Mouse (Mus musculus) regulatory T cell (primary cell): Measurements from ENCODE around the gene Tma7.

Experiments used
- in situ Hi-C: fragments of 300-600 bp; cut with MboI, MseI; formaldehyde crosslinking; loops from one replicate; pipeline ENCODE4 v1.15.1; 2025; ENCODE audit warnings: high pct_unique_total_duplicates

Gene Tma7

GRCm38 (mm10) chr9:109103250-109103649 is 20.9 kb upstream of the Tma7 start:
- in situ Hi-C loops: loop anchor here (10.0 kb wide), 1 partner anchor 1082 kb away; no protein-coding TSS in a partner anchor

DNA sequence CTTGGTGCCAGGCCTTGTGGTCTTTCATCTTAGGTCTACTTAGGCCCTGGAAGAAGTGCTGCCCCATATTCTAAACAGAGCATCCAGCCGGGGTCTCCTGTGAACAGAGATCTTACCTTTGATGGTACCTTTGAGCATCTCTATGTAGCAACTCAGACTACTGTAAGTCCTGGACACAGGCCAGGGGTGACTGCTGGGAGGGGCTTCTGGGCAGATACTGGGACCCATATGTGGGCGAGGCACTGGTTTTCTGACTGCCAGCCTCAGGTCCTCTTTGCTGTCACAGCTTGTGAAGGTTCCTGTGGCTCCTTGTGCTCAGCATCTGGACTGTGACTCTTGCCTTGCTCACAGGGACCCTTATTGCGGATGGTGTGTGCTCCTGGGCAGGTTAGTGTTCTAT is 20.2 kb upstream of the Tma7 start:
- in situ Hi-C loops: loop anchor here (10.0 kb wide), 1 partner anchor 1082 kb away; no protein-coding TSS in a partner anchor

GRCm38 (mm10) chr9:109101933-109102445 is 19.6 kb upstream of the Tma7 start:
- in situ Hi-C loops: loop anchor here (10.0 kb wide), 1 partner anchor 1083 kb away; no protein-coding TSS in a partner anchor

- in situ Hi-C loops: loop anchor here (10.0 kb wide), 1 partner anchor 1084 kb away; no protein-coding TSS in a partner anchor
Observed at GRCm38 (mm10) chr9:109100307-109100928, 18.0 kb upstream of the Tma7 start.

DNA sequence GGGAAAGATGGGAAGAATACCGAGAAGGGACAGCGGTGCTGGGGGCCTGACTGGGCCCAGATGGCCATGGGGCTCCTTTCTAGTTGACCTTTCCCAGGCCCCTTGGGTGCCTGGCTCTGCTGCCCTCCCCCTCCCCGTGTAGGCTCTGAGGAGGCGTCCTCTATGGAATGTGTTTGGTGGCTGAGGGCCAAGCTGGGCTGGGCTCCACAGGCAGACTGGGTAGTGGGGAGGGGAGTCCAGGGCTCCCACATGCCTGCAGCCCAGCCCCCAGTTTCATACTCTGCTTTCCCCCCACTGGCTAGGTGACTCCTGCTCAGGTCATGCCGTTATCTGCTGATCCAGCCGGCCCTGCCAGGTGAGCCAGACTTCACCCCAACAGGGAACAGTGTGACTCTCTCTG is 16.6 kb upstream of the Tma7 start:
- in situ Hi-C loops: loop anchor here (10.0 kb wide), 1 partner anchor 244 kb away; the partner anchor contains the start of gene Slc26a6

DNA sequence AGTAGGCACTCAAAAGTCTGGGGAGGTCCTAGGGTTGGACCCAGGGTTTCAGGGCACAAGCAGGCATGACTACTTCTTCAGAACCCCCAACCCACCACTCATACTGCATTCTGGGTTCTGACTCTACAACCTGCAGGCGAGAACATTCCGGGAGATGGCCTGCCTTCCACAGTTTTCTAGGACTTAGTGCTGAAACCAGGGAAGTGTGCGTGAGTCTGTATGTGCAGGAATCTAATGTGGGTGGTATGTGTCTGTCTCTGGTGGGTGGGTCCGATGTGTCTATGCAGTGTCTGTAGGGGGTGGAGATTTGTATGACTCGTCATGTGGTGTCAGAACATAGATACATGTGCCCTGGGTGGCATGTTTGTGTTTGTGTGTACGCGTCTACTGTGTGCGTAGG is 16.0 kb upstream of the Tma7 start:
- in situ Hi-C loops: loop anchor here (10.0 kb wide), 1 partner anchor 244 kb away; the partner anchor contains the start of gene Slc26a6

- in situ Hi-C loops: loop anchor here (10.0 kb wide), 1 partner anchor 243 kb away; the partner anchor contains the start of gene Slc26a6
Observed at GRCm38 (mm10) chr9:109097831-109098230, 15.4 kb upstream of the Tma7 start.

GRCm38 (mm10) chr9:109097291-109097690 is 14.9 kb upstream of the Tma7 start:
- in situ Hi-C loops: loop anchor here (10.0 kb wide), 1 partner anchor 242 kb away; the partner anchor contains the start of gene Slc26a6

DNA sequence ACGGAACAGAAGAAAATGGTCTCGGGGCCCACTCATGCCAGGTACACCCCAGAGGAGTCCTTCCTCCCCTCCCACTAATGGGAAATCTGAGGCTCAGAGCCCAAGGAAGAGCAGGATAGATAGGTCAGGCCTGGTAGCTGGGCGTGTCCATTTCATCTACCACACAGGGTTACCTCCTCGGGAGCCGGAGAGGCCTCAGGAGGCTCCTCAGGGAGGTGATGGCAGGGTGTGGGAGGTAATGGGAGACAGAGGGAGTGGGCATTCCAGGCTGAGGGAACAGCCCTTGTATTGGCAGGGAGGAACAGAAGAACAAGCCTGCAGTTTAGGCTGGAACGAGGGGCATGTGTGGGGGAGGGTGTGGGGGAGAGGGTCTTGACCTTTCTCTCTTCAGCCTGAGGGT is 14.5 kb upstream of the Tma7 start:
- in situ Hi-C loops: loop anchor here (10.0 kb wide), 1 partner anchor 242 kb away; the partner anchor contains the start of gene Slc26a6

DNA sequence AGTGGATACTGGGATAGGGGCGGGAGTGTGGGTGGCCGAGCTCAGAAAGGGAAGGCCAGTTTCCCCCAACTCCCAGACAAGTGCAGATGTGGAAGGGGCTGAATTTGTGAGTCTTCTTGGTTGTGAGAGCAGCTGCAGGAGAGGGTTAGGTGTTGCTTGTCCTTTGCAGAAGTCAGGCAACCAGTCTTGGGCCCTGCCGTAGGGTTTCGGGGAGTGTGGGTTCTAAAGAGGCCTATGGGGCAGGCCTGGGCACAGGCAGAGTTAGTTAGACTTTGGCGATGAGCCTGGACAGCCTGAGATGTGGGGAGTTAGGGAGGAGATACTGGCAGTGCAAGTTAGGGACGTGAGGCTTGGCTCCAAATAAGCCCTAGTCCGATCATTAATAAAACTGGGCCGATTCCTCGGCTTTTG is 13.9 kb upstream of the Tma7 start:
- in situ Hi-C loops: loop anchor here (10.0 kb wide), 1 partner anchor 241 kb away; the partner anchor contains the start of gene Slc26a6

DNA sequence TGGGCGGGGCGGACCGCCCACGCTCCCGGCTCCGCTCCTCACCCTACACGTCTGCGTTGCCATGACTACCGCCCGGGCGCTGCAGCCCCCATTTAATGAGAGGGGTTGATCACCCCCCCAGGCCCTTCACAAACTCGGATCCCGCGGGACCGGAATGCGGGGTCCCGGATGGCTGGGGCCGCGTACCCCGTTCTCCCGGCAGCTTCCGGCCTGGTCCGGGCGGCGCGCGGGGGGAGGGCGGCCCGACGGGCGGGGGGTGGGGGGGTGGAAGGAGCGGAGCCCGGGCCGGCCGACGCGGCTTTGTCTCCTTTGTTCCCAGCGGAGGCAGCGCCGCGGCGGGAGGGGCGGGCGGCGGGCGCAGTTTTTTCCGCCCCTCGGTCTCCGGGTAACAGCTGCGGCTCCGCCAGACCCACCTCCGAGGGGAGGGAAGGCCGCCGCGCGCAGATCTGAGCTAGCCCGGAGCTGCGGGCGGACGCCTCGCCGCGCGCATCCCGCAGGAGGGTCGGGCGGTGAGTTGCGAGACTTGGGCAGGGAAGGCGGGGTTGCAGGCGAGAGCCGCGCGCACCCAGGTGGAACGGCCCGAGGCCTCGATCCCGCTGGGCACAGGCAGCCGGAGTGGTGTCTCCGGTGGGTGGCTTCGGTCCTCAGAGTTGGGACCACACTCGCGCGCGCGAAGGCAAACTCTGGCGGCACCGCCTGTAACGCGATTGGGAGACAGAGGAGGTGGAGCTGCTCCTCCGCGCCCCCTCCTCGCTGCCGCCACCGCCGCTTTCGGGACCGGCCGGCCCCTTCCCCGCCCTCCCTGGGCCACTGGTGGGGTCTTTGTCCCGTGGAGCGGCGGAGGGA is 13.0 kb upstream of the Tma7 start, which contains the start of gene Plxnb1:
TSS of gene Plxnb1 (plus strand) at position 253 of the 846 bp plus-strand sequence.
- in situ Hi-C loops: loop anchor here (10.0 kb wide), 1 partner anchor 241 kb away; the partner anchor contains the start of gene Slc26a6

GRCm38 (mm10) chr9:109094553-109095136 is 12.3 kb upstream of the Tma7 start:
- in situ Hi-C loops: loop anchor here (10.0 kb wide), 1 partner anchor 240 kb away; the partner anchor contains the start of gene Slc26a6

DNA sequence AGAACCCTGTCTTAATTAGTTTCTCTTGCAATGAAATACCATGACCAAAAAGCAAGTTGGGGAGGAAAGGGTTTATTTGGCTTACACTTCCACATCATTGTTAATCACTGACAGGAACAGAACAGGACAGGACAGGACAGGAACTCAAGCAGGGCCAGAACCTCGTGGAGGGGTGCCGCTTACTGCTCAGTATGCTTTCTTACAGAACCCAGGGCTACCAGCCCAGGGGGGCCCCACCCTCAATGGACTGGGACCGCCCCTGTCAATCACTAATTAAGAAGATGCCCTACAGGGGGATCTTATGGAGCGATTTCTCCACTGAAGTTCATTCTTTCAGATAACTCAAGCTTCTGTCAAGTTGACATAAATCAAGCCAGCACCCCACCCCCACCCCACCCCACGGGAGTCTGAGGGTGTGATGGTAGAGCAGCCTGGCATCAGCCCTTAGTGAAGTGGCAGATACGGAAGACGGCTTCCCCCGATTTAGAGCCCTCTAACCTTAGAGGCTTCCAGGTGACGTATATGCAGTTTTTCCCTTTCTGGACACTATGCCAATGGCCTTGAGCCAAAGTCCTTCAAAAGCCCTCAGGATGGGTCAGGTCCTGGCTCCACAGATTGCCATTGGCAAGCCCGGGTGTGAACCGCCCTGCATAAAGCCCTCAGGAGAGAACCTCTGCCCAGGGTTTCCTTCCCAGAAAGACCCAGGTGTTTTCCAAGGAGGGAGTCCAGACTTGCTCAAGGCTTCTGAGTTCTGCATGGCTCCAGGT is 11.6 kb upstream of the Tma7 start:
- in situ Hi-C loops: loop anchor here (10.0 kb wide), 1 partner anchor 239 kb away; the partner anchor contains the start of gene Slc26a6

- in situ Hi-C loops: loop anchor here (10.0 kb wide), 1 partner anchor 238 kb away; the partner anchor contains the start of gene Slc26a6
Observed at GRCm38 (mm10) chr9:109092799-109093198, 10.4 kb upstream of the Tma7 start.

- in situ Hi-C loops: loop anchor here (10.0 kb wide), 1 partner anchor 237 kb away; the partner anchor contains the start of gene Slc26a6
Observed at GRCm38 (mm10) chr9:109091802-109092201, 9.4 kb upstream of the Tma7 start.

DNA sequence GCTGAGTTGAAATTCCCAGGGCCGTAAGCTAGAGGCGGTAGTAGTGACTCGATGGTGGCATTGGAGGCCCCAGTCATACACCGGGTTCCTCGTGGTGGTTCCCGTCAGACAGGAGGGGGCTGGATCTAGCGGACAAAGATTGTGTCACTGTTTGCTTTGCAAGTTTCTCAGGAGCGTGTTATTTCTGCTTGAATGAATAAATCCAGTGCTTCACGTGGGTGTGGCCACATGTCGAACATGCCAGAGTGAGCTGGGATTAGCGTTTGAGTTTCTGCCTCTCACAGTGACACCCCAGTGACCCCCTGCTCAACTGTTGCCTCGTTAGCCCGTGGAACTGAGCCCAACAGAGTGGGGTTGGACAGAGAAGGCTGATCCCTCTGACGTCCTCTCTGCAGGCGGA is 8.1 kb upstream of the Tma7 start:
- in situ Hi-C loops: loop anchor here (10.0 kb wide), 1 partner anchor 236 kb away; the partner anchor contains the start of gene Slc26a6

DNA sequence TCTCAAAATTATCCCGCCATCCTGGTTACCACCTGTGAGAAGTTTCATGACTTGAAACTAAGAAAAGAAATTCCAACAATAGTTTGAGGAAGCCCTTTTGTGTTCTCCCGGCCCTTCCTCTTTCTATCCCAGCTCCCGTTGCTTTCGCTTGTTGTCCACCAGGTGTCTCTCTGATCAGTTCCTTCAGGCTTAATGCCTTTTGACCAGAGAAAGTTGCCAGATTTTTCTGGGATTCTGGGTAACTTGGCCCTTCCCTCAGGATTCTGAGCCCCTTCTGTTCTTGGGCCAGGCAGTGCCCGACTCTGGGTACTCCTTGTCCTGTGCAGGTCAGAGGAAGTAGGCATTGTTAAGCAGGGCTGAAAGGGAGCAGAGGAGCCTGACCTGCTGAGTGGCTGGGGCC is 5.6 kb upstream of the Tma7 start:
- in situ Hi-C loops: no loop called here

GRCm38 (mm10) chr9:109084922-109085321 is 2.5 kb upstream of the Tma7 start:
- in situ Hi-C loops: loop anchor here (5.0 kb wide), 1 partner anchor 37 kb away; no protein-coding TSS in a partner anchor

DNA sequence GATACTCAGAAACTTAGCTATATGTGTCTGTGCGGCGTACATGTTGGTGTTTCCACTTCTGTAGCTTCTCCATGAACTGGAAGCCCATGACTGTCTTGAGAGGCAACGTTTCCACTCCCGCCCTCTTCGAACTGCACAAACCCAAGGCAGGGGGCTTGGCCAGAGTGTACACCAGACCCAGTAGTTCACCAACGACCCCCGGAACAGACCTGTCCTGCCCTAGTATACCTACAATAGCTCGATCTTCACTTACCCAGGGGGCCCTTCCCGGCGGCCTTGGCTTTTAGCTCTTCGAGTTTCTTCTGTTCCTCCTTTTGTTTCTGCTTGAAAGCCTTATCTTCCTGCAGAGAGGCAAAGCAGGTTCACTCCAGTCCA is 651 bp downstream of the Tma7 start:
- in situ Hi-C loops: loop anchor here (5.0 kb wide), 1 partner anchor 41 kb away; no protein-coding TSS in a partner anchor

- in situ Hi-C loops: loop anchor here (5.0 kb wide), 1 partner anchor 42 kb away; no protein-coding TSS in a partner anchor
Observed at GRCm38 (mm10) chr9:109080516-109080915, 1.9 kb downstream of the Tma7 start.
